Mouse (Mus musculus) 3T3-L1 (cell line): Measurements from ENCODE around the gene B230118H07Rik.
A peak's percentile ranks its signal among the peaks of the same experiment; 100 is the strongest.

ENCODE experiments used
- DNase-seq: peaks from one replicate; pipeline ENCODE4 v3.0.0-alpha.2; 2015; ENCODE audit warnings: low read depth, low spot score

The B230118H07Rik gene

DNA sequence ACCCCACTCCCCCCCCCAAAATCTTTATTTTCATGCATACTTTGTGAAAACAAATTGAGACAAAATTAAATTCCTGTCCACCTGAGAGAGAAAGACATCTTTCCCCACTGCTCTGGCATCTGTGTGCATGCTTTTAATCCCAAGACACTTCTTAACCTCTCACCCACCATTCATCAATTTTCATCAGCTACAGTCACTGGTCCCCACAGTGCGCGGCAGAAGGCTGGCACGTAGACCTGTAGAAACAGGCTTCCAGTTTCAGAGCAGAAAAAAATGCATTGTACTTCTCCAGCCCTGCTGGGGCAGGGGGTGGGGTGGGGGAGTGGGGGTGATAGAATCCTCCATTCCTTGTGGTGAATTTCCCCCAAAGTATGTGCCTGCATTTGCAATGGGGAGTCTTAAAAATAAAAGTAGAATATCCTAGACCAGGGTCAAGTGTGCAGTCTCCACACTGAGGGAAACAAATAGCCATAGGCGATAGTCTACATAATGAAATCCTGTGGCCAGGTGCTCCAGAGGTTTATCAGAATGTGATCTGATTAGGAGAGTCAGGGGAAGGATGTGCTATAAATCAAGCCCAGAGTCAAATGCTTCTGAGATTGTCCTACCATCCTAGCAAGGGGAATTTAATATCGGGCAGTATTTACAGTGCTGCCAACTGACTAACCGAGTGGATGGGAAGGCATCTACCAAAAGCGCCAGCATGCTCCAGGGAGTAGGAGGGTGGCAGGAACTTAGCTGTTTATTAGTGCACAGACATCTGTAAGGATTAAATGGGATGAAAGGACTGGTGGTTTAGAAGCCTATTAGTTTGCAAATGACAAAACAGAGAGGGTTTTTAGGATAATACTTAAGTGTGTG is 10.1 kb downstream of the B230118H07Rik start:
- no peak for DNase-seq

DNA sequence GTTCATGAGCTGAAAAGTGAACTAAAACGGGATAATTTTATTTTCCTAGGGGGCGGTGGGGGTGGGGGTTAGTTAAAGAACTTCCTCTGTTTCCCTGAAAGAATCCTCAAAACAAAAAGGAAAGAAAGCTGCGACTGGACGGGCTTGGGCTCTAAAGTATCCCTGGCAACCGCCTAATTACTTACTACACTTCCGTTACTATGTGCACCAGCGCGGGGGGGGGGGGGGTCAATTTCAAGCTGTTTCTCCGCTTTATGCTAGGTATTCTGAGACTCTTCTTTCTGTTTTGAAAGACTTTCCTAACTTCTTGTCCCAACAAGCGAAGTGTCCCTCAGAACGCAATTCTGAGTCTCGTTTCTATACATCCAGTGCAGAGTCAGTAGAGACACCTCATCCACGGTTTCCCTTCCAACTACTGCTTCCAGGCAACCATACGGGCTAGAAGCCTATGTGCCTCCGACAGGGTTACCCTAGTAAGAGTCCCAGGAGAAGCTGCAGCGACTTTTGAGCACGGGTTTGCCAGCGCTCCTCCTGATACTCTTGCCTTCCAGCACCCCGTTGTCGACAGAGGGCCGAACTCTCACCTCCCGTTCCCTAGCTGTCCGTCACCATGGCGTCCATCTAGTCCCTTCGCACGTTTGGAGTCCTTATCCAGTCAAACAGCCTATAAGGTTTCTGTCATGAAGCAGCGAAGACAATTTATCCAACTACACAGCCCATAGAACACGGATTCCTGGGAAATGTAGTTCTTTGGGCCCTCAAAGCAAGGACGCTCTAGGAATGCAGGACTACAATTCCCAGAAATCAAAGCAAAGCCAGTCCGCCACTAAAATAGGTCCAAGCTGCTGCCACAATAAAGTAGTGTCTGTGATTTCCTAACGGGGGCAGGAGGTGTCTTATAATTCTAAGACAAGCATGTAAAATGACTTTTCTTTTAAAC is 20.8 kb downstream of the B230118H07Rik start:
- DNase-seq: peak; percentile 99

- DNase-seq: no peak
These were observed 22.1 kb downstream of the B230118H07Rik start for GRCm38 (mm10) chr2:101627227-101627626.

DNA sequence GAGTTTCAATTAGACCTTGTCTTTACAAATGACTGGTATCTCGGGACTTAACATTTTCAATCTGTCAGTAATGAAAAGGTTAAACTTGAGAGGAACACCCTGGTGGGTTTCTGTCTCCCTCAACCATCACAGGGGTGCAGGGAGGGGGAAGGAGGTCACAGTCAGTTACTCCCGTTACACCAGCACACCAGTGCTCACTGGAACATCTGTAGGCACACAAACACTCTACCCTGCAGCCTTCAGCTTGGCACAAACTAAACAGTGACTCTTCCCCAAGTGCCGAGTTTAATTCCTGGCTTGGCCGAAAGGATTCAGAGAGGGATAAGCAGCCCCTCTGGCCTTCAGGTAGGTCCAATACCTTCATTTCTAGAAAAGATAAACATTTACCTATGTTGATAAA is 24.8 kb downstream of the B230118H07Rik start, which contains the start of gene Rag2:
Rag2 (plus strand) TSS at position 193 of the 400 bp plus-strand sequence.
- DNase-seq: no peak

DNA sequence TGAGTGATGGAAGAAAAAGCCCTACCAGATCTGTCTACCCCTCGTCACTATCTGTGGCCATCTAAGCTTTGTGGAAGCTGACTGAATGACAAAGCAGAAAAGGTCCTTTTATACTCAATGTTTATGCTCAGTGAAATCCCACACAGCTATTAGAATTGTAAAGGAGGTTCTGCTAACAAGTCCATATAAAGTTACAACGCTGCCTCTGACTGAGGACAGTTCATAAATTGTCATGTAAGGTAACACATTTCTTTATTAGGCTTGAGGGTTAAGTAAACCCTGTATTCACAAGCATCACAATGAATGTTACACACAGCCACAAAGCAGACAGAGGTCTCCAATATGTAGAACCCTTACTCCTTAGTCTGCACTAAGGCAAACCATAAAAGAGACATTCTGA is 25.3 kb downstream of the B230118H07Rik start:
- DNase-seq: no peak

DNA sequence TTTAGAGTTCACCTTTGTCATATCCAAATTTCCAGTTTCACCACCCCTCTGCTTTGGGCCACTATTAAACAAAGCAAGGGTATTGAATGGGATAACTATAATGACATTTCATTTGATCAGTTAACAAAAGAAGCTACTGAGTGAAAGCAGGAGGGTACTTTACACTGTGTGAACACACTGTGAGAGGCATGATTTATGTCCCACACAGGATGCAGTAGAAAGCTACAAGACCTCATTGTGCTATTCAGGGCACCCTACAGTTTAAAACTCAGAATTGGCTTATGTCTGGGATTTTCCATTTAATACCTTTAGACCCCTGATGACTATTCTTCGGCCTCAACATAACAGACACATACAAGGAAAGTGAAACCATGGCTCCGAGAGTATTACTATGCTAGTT is 26.3 kb downstream of the B230118H07Rik start:
- DNase-seq: no peak

DNA sequence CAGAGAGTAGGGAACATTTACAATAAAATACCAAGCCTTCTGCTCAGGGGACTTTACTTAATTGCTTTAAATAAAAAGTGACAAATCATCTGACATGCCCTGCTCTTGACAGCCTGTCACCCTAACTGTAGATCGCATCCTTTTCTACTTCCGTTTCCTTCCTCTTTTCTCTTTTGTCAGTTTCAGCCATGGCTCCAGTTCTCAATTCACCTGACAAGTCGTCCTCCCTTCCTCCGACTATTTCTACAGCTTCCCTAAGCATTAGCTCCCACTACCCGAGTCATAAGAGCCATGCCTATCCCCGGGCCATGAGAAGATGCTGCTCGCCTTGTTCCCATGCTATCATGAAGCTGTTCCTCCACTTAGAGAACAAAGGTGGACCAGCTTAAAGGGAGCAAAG is 27.7 kb downstream of the B230118H07Rik start:
- DNase-seq: no peak

DNA sequence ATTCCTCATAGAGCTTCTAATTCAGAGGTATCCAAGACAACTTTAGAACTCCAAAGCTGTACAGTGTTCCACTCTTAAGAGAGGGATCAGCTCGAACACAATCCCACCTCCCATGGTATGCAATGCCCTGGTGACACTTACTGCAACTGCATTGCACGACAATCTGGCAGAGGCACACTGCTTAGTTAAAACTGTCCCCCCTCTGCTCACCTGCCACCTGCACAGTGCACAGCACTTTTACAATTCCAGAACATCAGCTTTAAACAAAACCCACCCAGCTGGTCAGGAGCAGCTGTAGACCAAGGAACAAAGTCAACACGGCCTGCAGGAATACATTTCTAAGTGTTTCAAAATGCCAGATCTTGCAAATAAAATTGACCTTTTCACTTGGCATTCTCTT is 28.4 kb downstream of the B230118H07Rik start:
- no peak for DNase-seq

- DNase-seq: no peak
These were observed 31.0 kb downstream of the B230118H07Rik start for GRCm38 (mm10) chr2:101618373-101618772.

DNA sequence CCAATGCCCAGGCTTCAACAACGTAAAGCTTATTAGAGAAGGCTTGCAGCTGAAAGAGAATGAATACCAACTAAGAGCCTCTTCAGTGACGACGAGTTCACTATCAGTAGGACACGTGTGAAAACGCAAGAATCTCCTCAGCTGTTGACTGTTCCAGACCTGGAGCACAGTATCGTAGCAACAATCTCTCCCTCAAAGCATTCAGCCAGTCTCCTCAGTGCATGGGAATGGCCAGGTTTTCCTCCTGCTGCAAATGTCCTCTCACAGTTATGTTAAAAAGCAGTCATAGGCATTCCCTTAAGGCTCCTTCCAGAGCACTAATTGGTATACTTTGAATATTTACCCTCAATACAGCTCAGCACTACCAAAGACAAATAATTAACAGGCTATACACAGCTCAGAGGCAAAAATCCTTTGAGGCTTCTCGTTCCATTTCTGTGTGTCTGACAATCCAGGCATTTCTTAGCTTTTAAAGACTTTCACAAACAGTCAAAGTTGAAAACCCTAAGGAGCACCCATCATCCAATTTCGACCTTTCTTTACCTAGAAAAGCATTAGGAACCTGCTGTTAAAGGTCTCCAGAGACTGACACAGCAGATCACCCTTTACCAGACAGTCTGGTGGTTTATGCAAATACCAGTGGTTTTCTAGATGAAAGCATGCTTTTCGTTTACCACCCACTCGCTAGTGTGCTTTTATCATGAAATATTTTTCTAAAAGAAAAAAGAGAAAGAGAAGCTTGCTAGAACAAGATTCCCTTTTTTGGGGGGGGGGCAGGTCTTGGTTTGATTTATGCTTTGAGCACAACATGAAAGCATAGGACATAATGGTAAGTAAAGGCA is 33.6 kb downstream of the B230118H07Rik start:
- no peak for DNase-seq

DNA sequence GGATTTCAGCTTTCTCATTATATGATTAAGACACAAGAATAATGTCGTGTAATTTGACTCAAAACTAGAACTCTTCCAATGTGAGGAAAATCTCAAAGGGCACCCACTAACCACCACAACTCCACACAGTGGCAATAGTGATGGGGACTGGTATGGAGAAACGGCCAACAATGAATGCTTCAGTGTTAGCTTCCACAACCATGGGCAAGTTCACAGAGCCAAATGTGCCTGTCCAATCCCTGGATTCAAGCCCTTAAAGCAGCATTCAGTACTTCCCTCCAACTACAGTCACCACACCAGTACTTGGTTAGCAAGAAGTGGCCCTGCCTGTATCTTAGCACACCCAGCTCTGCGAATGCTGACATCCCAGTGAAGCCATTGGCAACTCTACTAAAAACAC is 38.5 kb downstream of the B230118H07Rik start:
- DNase-seq: no peak

- DNase-seq: no peak
These were observed 41.0 kb downstream of the B230118H07Rik start for GRCm38 (mm10) chr2:101608232-101608894.

DNA sequence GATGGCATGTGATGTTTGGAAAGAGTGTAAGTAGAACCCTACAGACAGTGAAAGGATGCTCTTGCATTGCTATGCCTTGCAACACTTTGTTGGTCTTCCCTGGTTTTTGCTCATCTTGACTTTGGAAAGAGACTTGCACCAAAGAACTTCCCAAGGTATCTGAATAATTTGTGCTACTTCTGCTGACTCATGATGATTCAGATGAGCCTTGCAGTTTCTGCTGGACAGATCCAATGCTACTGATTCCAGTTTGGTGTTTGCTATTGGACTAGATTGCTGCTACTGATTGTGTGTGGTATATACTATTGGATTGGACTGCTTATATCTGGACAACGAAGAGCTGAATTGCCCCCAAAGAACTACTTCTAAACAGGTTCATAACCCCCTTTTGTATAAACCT is 46.2 kb downstream of the B230118H07Rik start:
- DNase-seq: peak; percentile 16

DNA sequence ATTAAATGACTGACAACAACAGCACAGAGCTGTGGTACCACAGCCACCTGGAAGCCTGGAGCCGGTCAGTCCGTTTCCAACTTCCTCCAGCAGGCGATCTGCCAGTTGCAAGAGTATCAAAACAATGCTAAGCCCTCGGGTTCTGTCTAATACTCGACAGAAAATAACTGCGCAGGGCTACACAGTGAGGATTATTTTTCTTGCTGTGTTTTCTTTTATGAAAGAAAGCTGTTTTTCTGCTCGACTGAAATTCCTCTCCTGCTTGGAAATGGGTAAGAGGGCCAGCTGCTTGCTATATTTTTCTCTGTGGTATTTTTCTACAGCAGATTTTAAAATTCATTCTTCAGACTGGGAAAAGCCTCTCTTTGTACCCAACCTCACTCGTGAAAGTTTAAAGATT is 48.6 kb downstream of the B230118H07Rik start:
- no peak for DNase-seq

GRCm38 (mm10) chr2:101598190-101599181 is 50.8 kb downstream of the B230118H07Rik start:
- no peak for DNase-seq

GRCm38 (mm10) chr2:101597186-101597585 is 52.1 kb downstream of the B230118H07Rik start:
- no peak for DNase-seq

GRCm38 (mm10) chr2:101594681-101595080 is 54.7 kb downstream of the B230118H07Rik start:
- no peak for DNase-seq

DNA sequence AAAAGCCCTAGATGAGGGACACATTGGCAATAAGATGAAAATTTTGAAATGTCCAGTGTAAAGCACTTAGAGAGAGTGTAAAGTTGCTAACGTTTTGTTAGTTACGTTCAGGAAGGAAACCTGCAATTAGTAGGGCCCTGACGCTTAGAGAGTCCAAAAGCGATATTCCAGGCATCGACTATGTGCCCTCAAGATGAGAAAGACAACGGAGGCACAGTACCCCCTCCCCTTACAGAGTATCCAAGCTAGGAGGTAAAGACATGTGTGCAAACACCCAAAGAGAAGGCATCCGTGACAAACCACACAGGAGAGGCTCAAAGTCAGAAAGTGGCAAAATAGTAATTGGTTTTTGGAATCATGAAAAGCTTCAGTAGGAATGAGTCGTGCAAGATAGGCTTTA is 56.4 kb downstream of the B230118H07Rik start:
- no peak for DNase-seq

DNA sequence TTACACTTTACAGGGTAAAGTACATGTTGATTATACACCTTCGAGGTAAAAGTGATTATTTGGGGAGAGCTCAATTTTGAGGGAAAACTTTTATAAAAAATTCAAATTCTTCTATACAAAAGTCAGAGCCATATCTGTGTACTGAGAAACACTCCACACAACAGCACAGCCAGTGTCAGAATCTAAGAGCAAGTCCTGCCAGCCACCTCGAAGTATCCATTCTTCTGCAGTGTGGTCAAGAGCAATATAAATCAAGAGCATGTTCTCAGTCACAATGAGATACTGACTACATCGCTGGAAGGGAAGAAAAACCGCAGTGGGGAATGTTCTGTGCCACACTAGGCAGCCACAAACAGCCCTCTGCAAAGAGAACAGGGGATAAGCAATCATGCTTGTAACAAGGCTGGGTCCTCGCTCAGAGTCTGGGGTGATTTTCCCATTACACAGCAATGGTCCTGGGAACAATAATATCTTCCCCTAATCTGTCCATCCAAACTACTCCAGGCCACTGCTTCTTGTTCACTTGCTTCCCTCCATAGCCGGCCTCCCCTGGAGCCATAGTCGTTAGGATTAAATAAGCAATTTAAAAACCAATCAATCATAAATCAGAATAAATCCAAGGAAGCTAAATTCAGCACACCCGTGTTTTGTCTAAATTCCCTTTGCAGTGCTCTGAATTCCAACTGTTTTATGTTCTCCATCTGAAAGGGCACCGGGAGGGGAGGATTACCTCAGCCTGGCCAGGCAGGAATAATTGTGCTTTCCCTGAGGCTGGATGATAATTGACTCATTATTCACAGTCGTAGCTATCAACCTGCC is 57.1 kb downstream of the B230118H07Rik start:
- peak; percentile 11 for DNase-seq
